Mouse (Mus musculus) heart, embryonic 16.5 days (tissue): Measurements from ENCODE around the gene Il2rb. TPM values are rescaled to one million over a fixed set of nuclear protein-coding genes. Genes with fewer than 3 reads are reported as not detected.
A peak's percentile ranks its signal among the peaks of the same experiment; 100 is the strongest.

ENCODE experiments used
- ATAC-seq: fragments of 200-750 bp; cut with Nextera tagmentation; replicated peaks from 2 replicates; pipeline ENCODE4 v1.8.0; 2017; ENCODE audit warnings: moderate number of reproducible peaks; ENCODE audit not compliant: insufficient read depth, low FRiP score; ENCODE audit errors: extremely low read depth
- H3K27ac ChIP-seq: fragments of 300-500 bp; sonication (generic); 2 replicates; pipeline ENCODE4 v1.5.1; 2014; ENCODE audit warnings: mild to moderate bottlenecking, low read length, control low read depth, moderate library complexity
- H3K27me3 ChIP-seq: fragments of 300-500 bp; sonication (generic); 2 replicates; pipeline ENCODE4 v1.6.1; 2014; ENCODE audit warnings: low read length, mixed read lengths; ENCODE audit not compliant: control insufficient read depth, insufficient read depth
- H3K36me3 ChIP-seq: fragments of 300-500 bp; sonication (generic); 2 replicates; pipeline ENCODE4 v1.6.1; 2014; ENCODE audit not compliant: control insufficient read depth, insufficient read depth
- H3K4me1 ChIP-seq: fragments of 300-500 bp; sonication (generic); 2 replicates; pipeline ENCODE4 v1.6.1; 2014; ENCODE audit warnings: low read length, mixed read lengths; ENCODE audit not compliant: control insufficient read depth, insufficient read depth
- H3K4me2 ChIP-seq: fragments of 300-500 bp; sonication (generic); 2 replicates; pipeline ENCODE4 v1.6.1; 2014; ENCODE audit warnings: low read depth, mild to moderate bottlenecking, control low read depth, low read length
- H3K4me3 ChIP-seq: fragments of 300-500 bp; sonication (generic); 2 replicates; pipeline ENCODE4 v1.5.1; 2014; ENCODE audit warnings: mild to moderate bottlenecking, control low read depth, low read length
- H3K9ac ChIP-seq: fragments of 300-500 bp; sonication (generic); 2 replicates; pipeline ENCODE4 v1.6.1; 2014; ENCODE audit warnings: low read length, control low read depth
- H3K9me3 ChIP-seq: fragments of 300-500 bp; sonication (generic); replicated peaks from 2 replicates; pipeline ENCODE4 v1.6.1; 2016; ENCODE audit warnings: low read length; ENCODE audit not compliant: control insufficient read depth
- WGBS: fragments of 180-500 bp; shearing (Covaris S2); extraction: QIAGEN DNeasy Blood & Tissue Kit; methylation state at CpG from one replicate; pipeline ENCODE4 v1.1.7; 2014; 5-methylcytosine and 5-hydroxymethylcytosine counted together
- polyA plus RNA-seq: library from polyadenylated mRNA; unstranded; fragments of >200 nt; fragmentation: Nextera tagmentation; extraction: Ambion mirVana; gene quantifications from 2 replicates; pipeline ENCODE4 v1.2.1, GENCODE M21; 2015

Gene Il2rb
- polyA plus RNA-seq, 1 experiment from 2014 or later: 4.9 TPM

- 23% methylated on average over 7 of the region's 7 CpGs for WGBS
- Histone ChIP-seq H3K4me2 (no peak overlapping the region), H3K36me3 (no peaks in the 10 kb centered on the region), H3K9me3 (no peaks in the 10 kb centered on the region), H3K4me3 (no peak overlapping the region), H3K27ac (peak overlapping the region; percentile 64), H3K27me3 (no peaks in the 10 kb centered on the region), H3K9ac (no peak overlapping the region), H3K4me1 (peaks cover 21% of the 10 kb centered on the region)
- no peak for ATAC-seq
Measured at GRCm38 (mm10) chr15:78449694-78450418, 45.2 kb downstream of the Il2rb start.

- peak; percentile 23; the same call in 1 of the 2 replicates for ATAC-seq
- Histone ChIP-seq H3K4me1 (peaks cover 21% of the 10 kb centered on the region), H3K4me3 (no peak overlapping the region), H3K4me2 (no peak overlapping the region), H3K9me3 (no peaks in the 10 kb centered on the region), H3K9ac (peak overlapping the region; percentile 56), H3K36me3 (no peaks in the 10 kb centered on the region), H3K27ac (peak overlapping the region; percentile 64), H3K27me3 (no peaks in the 10 kb centered on the region)
- WGBS: 32% methylated on average over 6 of the region's 6 CpGs
Measured at GRCm38 (mm10) chr15:78449131-78449530, 45.9 kb downstream of the Il2rb start.

- Histone ChIP-seq H3K27me3 (no peaks in the 10 kb centered on the region; the same call in 1 of the 2 replicates), H3K9me3 (no peaks in the 10 kb centered on the region), H3K36me3 (no peaks in the 10 kb centered on the region), H3K4me1 (peaks cover 21% of the 10 kb centered on the region), H3K27ac (peak overlapping the region; percentile 90), H3K4me2 (peak overlapping the region; percentile 81), H3K4me3 (peak overlapping the region; percentile 43), H3K9ac (peak overlapping the region; percentile 73)
- ATAC-seq: peak; percentile 56; the same call in 1 of the 2 replicates
- WGBS: under 1% methylated on average over 22 of the region's 22 CpGs
Measured at GRCm38 (mm10) chr15:78447746-78448535, 47.1 kb downstream of the Il2rb start.

- H3K4me3 ChIP-seq: no peak overlapping the region
- peaks cover 21% of the 10 kb centered on the region for H3K4me1 ChIP-seq
- WGBS: 39% methylated on average over 7 of the region's 7 CpGs
- no peak overlapping the region for H3K4me2 ChIP-seq
- H3K27me3 ChIP-seq: no peaks in the 10 kb centered on the region; the same call in 1 of the 2 replicates
- ATAC-seq: no peak
- no peaks in the 10 kb centered on the region for H3K9me3 ChIP-seq
- H3K36me3 ChIP-seq: no peaks in the 10 kb centered on the region
- peak overlapping the region; percentile 48 for H3K27ac ChIP-seq
- peak overlapping the region; percentile 25 for H3K9ac ChIP-seq
Measured at GRCm38 (mm10) chr15:78447121-78447520, 48.0 kb downstream of the Il2rb start.

GRCm38 (mm10) chr15:78443857-78444256, 51.2 kb downstream of the Il2rb start:
- H3K27me3 ChIP-seq: no peaks in the 10 kb centered on the region; the same call in 1 of the 2 replicates
- no peak overlapping the region for H3K4me3 ChIP-seq
- no peaks in the 10 kb centered on the region for H3K36me3 ChIP-seq
- no peak overlapping the region for H3K4me2 ChIP-seq
- no peak overlapping the region for H3K27ac ChIP-seq
- ATAC-seq: no peak
- peaks cover 17% of the 10 kb centered on the region for H3K4me1 ChIP-seq
- no peaks in the 10 kb centered on the region for H3K9me3 ChIP-seq
- 50% methylated on average over 6 of the region's 6 CpGs for WGBS
- no peak overlapping the region for H3K9ac ChIP-seq

- no peak for ATAC-seq
Measured at GRCm38 (mm10) chr15:78442231-78442630, 52.8 kb downstream of the Il2rb start.

DNA sequence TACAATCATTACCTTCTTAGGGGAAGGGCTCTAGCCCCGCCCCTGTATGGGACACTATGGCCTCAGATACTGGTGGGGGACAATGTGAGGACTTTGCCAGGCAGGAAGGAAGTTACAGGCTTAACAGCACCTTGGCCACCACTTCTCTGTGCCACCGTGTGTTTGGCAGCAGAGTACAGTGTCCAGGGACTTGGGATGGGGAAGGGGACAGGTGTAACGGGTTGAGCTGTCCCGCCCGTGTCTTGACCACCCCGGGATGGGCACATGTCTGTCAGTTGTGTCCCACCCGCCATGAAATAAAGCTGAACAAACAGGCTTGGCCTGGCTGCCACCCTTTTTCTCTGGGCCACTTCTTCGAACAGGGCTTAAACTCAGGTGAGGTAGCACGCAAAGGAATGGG, 56.1 kb downstream of the Il2rb start:
- no peak for ATAC-seq

More at GRCm38 (mm10) chr15:78442231-78442630, 52.8 kb downstream of the Il2rb start:
- no peaks in the 10 kb centered on the region; the same call in 1 of the 2 replicates for H3K27me3 ChIP-seq
- no peak overlapping the region for H3K27ac ChIP-seq
- H3K9ac ChIP-seq: no peak overlapping the region
- H3K4me1 ChIP-seq: peaks cover 20% of the 10 kb centered on the region
- H3K4me2 ChIP-seq: no peak overlapping the region
- no peak overlapping the region for H3K4me3 ChIP-seq
- 87% methylated on average over 19 of the region's 19 CpGs for WGBS
- H3K9me3 ChIP-seq: no peaks in the 10 kb centered on the region
- H3K36me3 ChIP-seq: no peaks in the 10 kb centered on the region

GRCm38 (mm10) chr15:78438505-78438904, 56.6 kb downstream of the Il2rb start:
- Histone ChIP-seq H3K27me3 (peaks cover 3% of the 10 kb centered on the region; the same call in 1 of the 2 replicates), H3K9me3 (no peaks in the 10 kb centered on the region), H3K27ac (no peak overlapping the region), H3K9ac (no peak overlapping the region), H3K4me3 (no peak overlapping the region), H3K4me1 (peaks cover 24% of the 10 kb centered on the region), H3K36me3 (no peaks in the 10 kb centered on the region), H3K4me2 (no peak overlapping the region)
- no peak for ATAC-seq
- WGBS: 66% methylated on average over 8 of the region's 8 CpGs

More for the DNA sequence above, 56.1 kb downstream of the Il2rb start:
- H3K4me1 ChIP-seq: peaks cover 24% of the 10 kb centered on the region
- H3K4me3 ChIP-seq: no peak overlapping the region
- H3K27ac ChIP-seq: no peak overlapping the region
- no peak overlapping the region for H3K4me2 ChIP-seq
- 72% methylated on average over 9 of the region's 9 CpGs for WGBS
- H3K36me3 ChIP-seq: no peaks in the 10 kb centered on the region
- no peaks in the 10 kb centered on the region for H3K9me3 ChIP-seq
- no peak overlapping the region for H3K9ac ChIP-seq
- peaks cover 3% of the 10 kb centered on the region; the same call in 1 of the 2 replicates for H3K27me3 ChIP-seq

GRCm38 (mm10) chr15:78438018-78438394, 57.1 kb downstream of the Il2rb start:
- Histone ChIP-seq H3K9ac (peak overlapping the region; percentile 35; the same call in 1 of the 2 replicates), H3K9me3 (no peaks in the 10 kb centered on the region), H3K27ac (peak overlapping the region; percentile 82), H3K4me3 (no peak overlapping the region), H3K36me3 (no peaks in the 10 kb centered on the region), H3K4me2 (peak overlapping the region; percentile 72; the same call in 1 of the 2 replicates), H3K4me1 (peaks cover 24% of the 10 kb centered on the region), H3K27me3 (peaks cover 3% of the 10 kb centered on the region; the same call in 1 of the 2 replicates)
- ATAC-seq: no peak
- 47% methylated on average over 4 of the region's 4 CpGs for WGBS
